ENCODE assay signal across 27 mouse cellular contexts in genomic region chr2:98538690-98539089, GRCm38 (mm10).
A peak's percentile ranks its signal among the peaks of the same experiment; 100 is the strongest.
DNase-seq lines count a peak whose midpoint lies in the region; ATAC-seq lines count a peak whose summit lies in the region.
"Had no signal": no experiment of that assay in that cellular context is flagged by ENCODE, and none has a peak within 500 bp of the region (broad histone marks: within the 10 kb centered on the region; RNA-seq: fewer than 3 reads in every experiment).

No protein-coding gene starts in this region.

- intact Hi-C loops in left cerebral cortex, postnatal 4 days (cut with DNase I): no loop called here
- intact Hi-C loops in heart, postnatal 25 days (cut with DNase I): no loop called here

- H3K9me3 ChIP-seq in forebrain, embryonic 14.5 days (replicated peaks; ENCODE audit: control insufficient read depth, low read length): no peaks in the 10 kb centered on the region
- H3K9me3 ChIP-seq in forebrain, embryonic 12.5 days: no peaks in the 10 kb centered on the region
- H3K9me3 ChIP-seq: G1E; heart, embryonic 15.5 days; midbrain, embryonic 10.5 days; neural tube, embryonic 13.5 days had no signal

- no peaks in the 10 kb centered on the region for H3K4me1 ChIP-seq in forebrain, embryonic 14.5 days (ENCODE audit: control insufficient read depth, insufficient read depth, low read length)
- H3K4me1 ChIP-seq in forebrain, embryonic 12.5 days: no peaks in the 10 kb centered on the region
- H3K4me1 ChIP-seq: heart, embryonic 15.5 days; midbrain, embryonic 10.5 days; neural tube, embryonic 13.5 days had no signal

- DNase-seq in forebrain, embryonic 14.5 days (ENCODE audit: low spot score): peak; percentile 36
- peak; percentile 1 for DNase-seq in left cerebral cortex, postnatal 4 days
- no peak for DNase-seq in left cerebral cortex, adult 18-20 months (ENCODE audit: low spot score in 2 of 2)
- peak; percentile 5 to 59 for DNase-seq in layer of hippocampus, adult 18-20 months (ENCODE audit: low spot score in 2 of 2)
- DNase-seq in heart, postnatal 25 days (ENCODE audit: low spot score): no peak
- DNase-seq in thymus, postnatal 4 days: no peak
- DNase-seq: adrenal gland, adult 2 months; B cell, adult 2 months; gastrocnemius, adult 2 months; heart, postnatal 4 days; kidney, adult 2 months; kidney, postnatal 10 days; liver, postnatal 0 days; thymus, postnatal 14 days had no signal

- H3K36me3 ChIP-seq in forebrain, embryonic 14.5 days (ENCODE audit: control insufficient read depth, insufficient read depth, low read length): no peaks in the 10 kb centered on the region
- no peaks in the 10 kb centered on the region for H3K36me3 ChIP-seq in forebrain, embryonic 12.5 days (replicated peaks)
- H3K36me3 ChIP-seq: G1E; heart, embryonic 15.5 days; midbrain, embryonic 10.5 days; neural tube, embryonic 13.5 days had no signal

- 64% methylated on average over 5 of the region's 5 CpGs for WGBS in forebrain, embryonic 14.5 days
- WGBS in forebrain, embryonic 12.5 days: 88% methylated on average over 5 of the region's 5 CpGs

- ATAC-seq in forebrain, embryonic 14.5 days: no peak
- no peak for ATAC-seq in forebrain, embryonic 12.5 days (ENCODE audit: low FRiP score)
- ATAC-seq: inflammation-experienced regulatory T-cells, adult 6 months; liver, postnatal 0 days; lung, postnatal 0 days; midbrain, embryonic 16.5 days; Patski had no signal

- no peak overlapping the region for H3K4me3 ChIP-seq in forebrain, embryonic 14.5 days (ENCODE audit: low read depth, low read length)
- no peak overlapping the region for H3K4me3 ChIP-seq in forebrain, embryonic 12.5 days (replicated peaks)
- H3K4me3 ChIP-seq: gastrocnemius, adult 2 months; heart, embryonic 15.5 days; layer of hippocampus, adult 2 months; midbrain, embryonic 10.5 days; myocyte; neural tube, embryonic 13.5 days had no signal

- no peaks in the 10 kb centered on the region for H3K27me3 ChIP-seq in forebrain, embryonic 14.5 days (replicated peaks; ENCODE audit: control insufficient read depth, insufficient read depth, low read length)
- no peaks in the 10 kb centered on the region for H3K27me3 ChIP-seq in forebrain, embryonic 12.5 days
- H3K27me3 ChIP-seq: CH12.LX; heart, embryonic 15.5 days; neural tube, embryonic 13.5 days; Patski had no signal

- no peak overlapping the region for H3K9ac ChIP-seq in forebrain, embryonic 14.5 days (ENCODE audit: low read length)
- H3K9ac ChIP-seq in forebrain, embryonic 12.5 days: no peak overlapping the region
- H3K9ac ChIP-seq: heart, embryonic 15.5 days; hindbrain, embryonic 14.5 days; liver, postnatal 0 days; neural tube, embryonic 13.5 days had no signal

- no peak overlapping the region for H3K27ac ChIP-seq in forebrain, embryonic 14.5 days (ENCODE audit: low read depth, low read length)
- H3K27ac ChIP-seq in forebrain, embryonic 12.5 days: no peak overlapping the region
- H3K27ac ChIP-seq: gastrocnemius, adult 2 months; heart, embryonic 15.5 days; hindbrain, embryonic 14.5 days; layer of hippocampus, adult 2 months; midbrain, embryonic 10.5 days; neural tube, embryonic 13.5 days had no signal

- H3K4me2 ChIP-seq in forebrain, embryonic 14.5 days (ENCODE audit: low read length): no peak overlapping the region
- H3K4me2 ChIP-seq in forebrain, embryonic 12.5 days: no peak overlapping the region
- H3K4me2 ChIP-seq: heart, embryonic 15.5 days; hindbrain, embryonic 14.5 days; neural tube, embryonic 13.5 days had no signal

Comparison
In these comparisons a context has a peak if more than half of its experiments do, and no peak if none do; other contexts are left out.
1. DNase-seq: peak in forebrain, embryonic 14.5 days (single experiment), left cerebral cortex, postnatal 4 days (single experiment) and layer of hippocampus, adult 18-20 months (2 of 2); none in left cerebral cortex, adult 18-20 months (0 of 2), heart, postnatal 25 days (single experiment) and thymus, postnatal 4 days (single experiment).